ENCODE assay signal across 11 mouse cellular contexts in genomic region chr8:107133881-107134280, GRCm38 (mm10). TPM values are rescaled to one million over a fixed set of nuclear protein-coding genes. Genes with fewer than 3 reads are reported as not detected.
A peak's percentile ranks its signal among the peaks of the same experiment; 100 is the strongest.
DNase-seq lines count a peak whose midpoint lies in the region; ATAC-seq lines count a peak whose summit lies in the region.
"Had no signal": no experiment of that assay in that cellular context is flagged by ENCODE, and none has a peak within 500 bp of the region (broad histone marks: within the 10 kb centered on the region; RNA-seq: fewer than 3 reads in every experiment).

No protein-coding gene starts in this region.

- peak overlapping the region; percentile 48 to 64 for H3K27ac ChIP-seq in heart, embryonic 14.5 days (replicated peaks in 1 of 2; ENCODE audit: control insufficient read depth in 1 of 2, insufficient read depth in 1 of 2, low read depth in 2 of 2, low read length in 2 of 2)
- peak overlapping the region; percentile 70 for H3K27ac ChIP-seq in embryonic facial prominence, embryonic 10.5 days (replicated peaks)
- H3K27ac ChIP-seq in limb, embryonic 10.5 days: peak overlapping the region; percentile 58; the same call in 1 of the 2 replicates
- H3K27ac ChIP-seq: hindbrain, embryonic 15.5 days; midbrain, embryonic 12.5 days had no signal

- WGBS in heart, embryonic 14.5 days: 38% methylated on average over 6 of the region's 6 CpGs
- whole genome bisulfite sequencing in embryonic facial prominence, embryonic 10.5 days: 57% methylated on average over 6 of the region's 6 CpGs
- WGBS in limb, embryonic 10.5 days: 64% methylated on average over 6 of the region's 6 CpGs

- H3K36me3 ChIP-seq in heart, embryonic 14.5 days (ENCODE audit: control insufficient read depth, insufficient read depth, low read length): no peaks in the 10 kb centered on the region
- H3K36me3 ChIP-seq in embryonic facial prominence, embryonic 10.5 days (replicated peaks): no peaks in the 10 kb centered on the region
- H3K36me3 ChIP-seq in limb, embryonic 10.5 days: no peaks in the 10 kb centered on the region
- H3K36me3 ChIP-seq: hindbrain, embryonic 15.5 days; midbrain, embryonic 12.5 days had no signal

- peaks cover 28 to 39% of the 10 kb centered on the region in 2 experiments for H3K4me1 ChIP-seq in heart, embryonic 14.5 days (ENCODE audit: control insufficient read depth in 2 of 2, insufficient read depth in 2 of 2, low read length in 2 of 2)
- peaks cover 36% of the 10 kb centered on the region for H3K4me1 ChIP-seq in embryonic facial prominence, embryonic 10.5 days
- H3K4me1 ChIP-seq in limb, embryonic 10.5 days: peaks cover 33% of the 10 kb centered on the region
- H3K4me1 ChIP-seq: hindbrain, embryonic 15.5 days had no signal

- ATAC-seq in heart, embryonic 14.5 days (ENCODE audit: insufficient number of reproducible peaks, insufficient read depth, low FRiP score, low read depth): no peak
- ATAC-seq in megakaryocyte progenitor cell, adult 5-6 weeks (replicated peaks; ENCODE audit: poor library complexity): no peak

- H3K9me3 ChIP-seq in heart, embryonic 14.5 days (ENCODE audit: control insufficient read depth, low read length): no peaks in the 10 kb centered on the region
- no peaks in the 10 kb centered on the region for H3K9me3 ChIP-seq in embryonic facial prominence, embryonic 10.5 days
- H3K9me3 ChIP-seq in limb, embryonic 10.5 days (replicated peaks): no peaks in the 10 kb centered on the region
- H3K9me3 ChIP-seq: hindbrain, embryonic 15.5 days; midbrain, embryonic 12.5 days had no signal

- H3K27me3 ChIP-seq in heart, embryonic 14.5 days (ENCODE audit: control insufficient read depth, insufficient read depth, low read length): no peaks in the 10 kb centered on the region
- no peaks in the 10 kb centered on the region for H3K27me3 ChIP-seq in embryonic facial prominence, embryonic 10.5 days (replicated peaks; ENCODE audit: low read depth, poor library complexity, severe bottlenecking)
- no peaks in the 10 kb centered on the region for H3K27me3 ChIP-seq in limb, embryonic 10.5 days (ENCODE audit: low read depth, poor library complexity, severe bottlenecking)
- H3K27me3 ChIP-seq: hindbrain, embryonic 15.5 days; midbrain, embryonic 12.5 days had no signal

- H3K4me3 ChIP-seq in heart, embryonic 14.5 days (ENCODE audit: control insufficient read depth in 1 of 2, insufficient read depth in 1 of 2, low read depth in 1 of 2, low read length in 2 of 2): no peak overlapping the region
- no peak overlapping the region for H3K4me3 ChIP-seq in embryonic facial prominence, embryonic 10.5 days
- no peak overlapping the region for H3K4me3 ChIP-seq in limb, embryonic 10.5 days
- H3K4me3 ChIP-seq: hindbrain, embryonic 15.5 days; midbrain, embryonic 12.5 days had no signal

- no peak overlapping the region for H3K4me2 ChIP-seq in heart, embryonic 14.5 days (ENCODE audit: low read length)
- H3K4me2 ChIP-seq: hindbrain, embryonic 15.5 days; midbrain, embryonic 12.5 days had no signal

- 0 out of 2 replicates have a peak overlapping the region, but pooled peaks have one; percentile 11 for H3K9ac ChIP-seq in heart, embryonic 14.5 days (ENCODE audit: low read length)
- H3K9ac ChIP-seq: hindbrain, embryonic 15.5 days; midbrain, embryonic 12.5 days had no signal

- intact Hi-C loops in heart, postnatal 36 days (cut with DNase I): no loop called here
- intact Hi-C loops in left cerebral cortex, postnatal 4 days (cut with DNase I): no loop called here

- DNase-seq in heart, postnatal 36 days: no peak
- DNase-seq in ES-CJ7 (ENCODE audit: low read depth, low spot score): peak; percentile 87
- DNase-seq in embryonic facial prominence, embryonic 10.5 days (ENCODE audit: low spot score): no peak
- DNase-seq in limb, embryonic 10.5 days (ENCODE audit: low spot score): no peak
- no peak for DNase-seq in left cerebral cortex, postnatal 4 days
- no peak for DNase-seq in right cerebral cortex, adult 2 months (ENCODE audit: low spot score in 2 of 2)
- DNase-seq: cerebellum, adult 11 months had no signal

RNA-seq across cellular contexts. Expression of gene Cyb5b, which starts 16.6 kb away (rescaled TPM):
- polyA plus RNA-seq in heart, embryonic 14.5 days (2014; fragmentation: Nextera tagmentation; extraction: Ambion mirVana): 65.6 and 71.9 TPM in 2 replicates
- total RNA-seq in heart, postnatal 36 days (2021): 10 to 100 TPM; 29.4 to 43.2 TPM
- 138 and 149 TPM in 2 replicates for polyA plus RNA-seq in embryonic facial prominence, embryonic 10.5 days (2016; fragmentation: Nextera tagmentation; extraction: Ambion mirVana)
- 126 and 128 TPM in 2 replicates for polyA plus RNA-seq in limb, embryonic 10.5 days (2016; fragmentation: Nextera tagmentation; extraction: Ambion mirVana)
- 10 to 100 TPM; 98.3 to 99.8 TPM for total RNA-seq in left cerebral cortex, postnatal 4 days (2021)
- total RNA-seq in megakaryocyte progenitor cell, adult 5-6 weeks (2015): 54.1 and 58.4 TPM in 2 replicates
- 61.0 and 67.1 TPM in 2 replicates for total RNA-seq in megakaryocyte progenitor cell, adult 5-6 weeks (2017)

RNA-seq across cellular contexts. Expression of gene Terf2, which starts 37.5 kb away (rescaled TPM):
- 8.3 and 9.8 TPM in 2 replicates for polyA plus RNA-seq in heart, embryonic 14.5 days (2014; fragmentation: Nextera tagmentation; extraction: Ambion mirVana)
- 10 to 100 TPM; 11.5 to 13.9 TPM for total RNA-seq in heart, postnatal 36 days (2021)
- polyA plus RNA-seq in embryonic facial prominence, embryonic 10.5 days (2016; fragmentation: Nextera tagmentation; extraction: Ambion mirVana): 18.5 and 20.5 TPM in 2 replicates
- polyA plus RNA-seq in limb, embryonic 10.5 days (2016; fragmentation: Nextera tagmentation; extraction: Ambion mirVana): 16.4 and 18.1 TPM in 2 replicates
- 10 to 100 TPM; 43.9 to 47.2 TPM for total RNA-seq in left cerebral cortex, postnatal 4 days (2021)
- 32.1 and 36.6 TPM in 2 replicates for total RNA-seq in megakaryocyte progenitor cell, adult 5-6 weeks (2015)
- 28.5 and 38.8 TPM in 2 replicates for total RNA-seq in megakaryocyte progenitor cell, adult 5-6 weeks (2017)
